Comparison of ENCODE assay signal across 12 mouse cellular contexts in genomic region chr17:24142897-24143296, GRCm38 (mm10).
"Had no signal": no experiment of that assay in that cellular context is flagged by ENCODE, and none has a peak within 500 bp of the region (broad histone marks: within the 10 kb centered on the region; RNA-seq: fewer than 3 reads in every experiment).

No protein-coding gene starts in this region.

- H3K27ac ChIP-seq: kidney, postnatal 0 days; limb, embryonic 12.5 days had no signal

- H3K9ac ChIP-seq: limb, embryonic 12.5 days; lung, embryonic 14.5 days had no signal

- H3K9me3 ChIP-seq: limb, embryonic 12.5 days had no signal

- H3K27me3 ChIP-seq: limb, embryonic 12.5 days had no signal

- H3K36me3 ChIP-seq: limb, embryonic 12.5 days had no signal

- DNase-seq: kidney, adult 11 months; kidney, adult 9 months; kidney, postnatal 4 days; lung, embryonic 14.5 days; lung, postnatal 10 days; lung, postnatal 4 days; right cerebral cortex, adult 18-20 months; right cerebral cortex, postnatal 25 days; thymus, adult 18-20 months; thymus, postnatal 14 days had no signal
